Mouse (Mus musculus): ENCODE results near the gene Slc25a21. TPM values are rescaled to one million over a fixed set of nuclear protein-coding genes. Genes with fewer than 3 reads are reported as not detected.

Gene Slc25a21
- polyA plus RNA-seq, 1 experiment from 2014 or later: 3.2 TPM

DNA sequence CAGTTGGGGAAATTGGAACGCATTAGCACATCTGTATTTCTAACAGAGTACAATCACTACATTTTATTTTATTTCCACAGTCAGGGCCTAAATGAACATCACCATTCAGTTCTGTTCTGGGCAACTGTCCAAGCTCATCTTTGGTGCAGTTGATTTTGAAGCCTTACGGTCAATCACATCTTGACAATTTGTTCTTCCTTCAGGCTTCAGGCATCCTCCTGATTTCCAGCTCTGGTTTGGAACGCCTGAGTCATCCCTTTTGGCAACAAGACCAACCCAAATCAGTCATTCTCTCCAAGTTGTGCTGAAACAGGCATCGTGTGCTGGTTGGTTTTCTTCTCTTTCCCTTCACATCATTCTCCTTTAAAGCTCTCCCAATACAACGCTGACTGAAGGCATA, 416.1 kb downstream of the Slc25a21 start:
- Histone ChIP-seq H3K27me3 (replicated peaks) (no peaks in the 10 kb centered on the region), H3K9me3 (no peaks in the 10 kb centered on the region), H3K4me3 (replicated peaks) (no peak overlapping the region), H3K27ac (no peak overlapping the region), H3K9ac (no peak overlapping the region), H3K4me2 (no peak overlapping the region), H3K4me1 (no peaks in the 10 kb centered on the region), H3K36me3 (no peaks in the 10 kb centered on the region)
- ATAC-seq (ENCODE audit: insufficient read depth, low FRiP score, low read depth): no peak
- 62% methylated on average over 5 of the region's 5 CpGs for WGBS

DNA sequence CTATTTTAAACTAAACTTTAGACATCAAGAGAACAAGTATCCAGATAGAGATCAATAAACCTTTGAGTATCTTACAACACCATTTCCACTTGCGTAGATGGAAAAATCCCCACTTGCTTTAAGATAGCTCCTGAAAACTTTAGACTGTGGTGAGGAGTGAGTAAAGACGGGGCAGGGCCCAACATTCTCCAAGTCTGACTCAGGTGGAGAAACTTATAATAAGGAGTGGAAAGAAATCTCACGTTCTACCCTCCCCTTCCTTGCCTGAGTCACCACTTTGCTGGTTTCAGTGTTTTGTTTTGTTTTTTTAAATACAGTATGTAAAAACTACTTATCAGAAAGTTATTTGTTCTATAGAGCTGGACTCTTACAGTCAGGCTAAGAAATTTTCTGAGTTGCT, 417.7 kb downstream of the Slc25a21 start:
- no peaks in the 10 kb centered on the region for H3K36me3 ChIP-seq
- WGBS: 73% methylated on average over 3 of the region's 3 CpGs
- no peaks in the 10 kb centered on the region for H3K4me1 ChIP-seq
- H3K4me2 ChIP-seq: no peak overlapping the region
- H3K4me3 ChIP-seq (replicated peaks): no peak overlapping the region
- no peak overlapping the region for H3K27ac ChIP-seq
- H3K9me3 ChIP-seq: no peaks in the 10 kb centered on the region
- ATAC-seq (ENCODE audit: insufficient read depth, low FRiP score, low read depth): no peak
- H3K9ac ChIP-seq: no peak overlapping the region
- H3K27me3 ChIP-seq (replicated peaks): no peaks in the 10 kb centered on the region

DNA sequence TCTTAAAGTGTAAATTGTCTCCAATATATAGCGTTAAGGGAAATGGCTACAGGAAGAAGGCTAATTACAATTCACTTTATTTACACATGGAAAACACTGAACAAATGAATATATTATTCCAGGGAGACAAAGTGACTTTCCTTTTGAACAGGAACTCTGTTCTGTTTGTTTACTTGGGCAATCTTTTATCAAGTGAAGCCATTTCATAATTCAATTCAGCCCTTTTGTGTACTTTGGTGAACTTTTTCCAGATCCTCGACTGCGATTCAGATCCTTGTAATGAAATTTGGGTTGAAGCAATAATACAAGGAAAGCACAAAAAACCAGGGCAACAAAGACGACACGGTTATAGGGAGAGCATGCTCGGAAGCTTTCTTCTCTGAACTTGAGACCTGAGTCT, 423.3 kb downstream of the Slc25a21 start:
- H3K4me2 ChIP-seq: no peak overlapping the region
- ATAC-seq (ENCODE audit: insufficient read depth, low FRiP score, low read depth): no peak
- H3K36me3 ChIP-seq: no peaks in the 10 kb centered on the region
- no peaks in the 10 kb centered on the region for H3K4me1 ChIP-seq
- no peak overlapping the region for H3K9ac ChIP-seq
- WGBS: 65% methylated on average over 6 of the region's 6 CpGs
- H3K4me3 ChIP-seq (replicated peaks): no peak overlapping the region
- H3K27ac ChIP-seq: no peak overlapping the region
- no peaks in the 10 kb centered on the region for H3K27me3 ChIP-seq (replicated peaks)
- no peaks in the 10 kb centered on the region for H3K9me3 ChIP-seq

DNA sequence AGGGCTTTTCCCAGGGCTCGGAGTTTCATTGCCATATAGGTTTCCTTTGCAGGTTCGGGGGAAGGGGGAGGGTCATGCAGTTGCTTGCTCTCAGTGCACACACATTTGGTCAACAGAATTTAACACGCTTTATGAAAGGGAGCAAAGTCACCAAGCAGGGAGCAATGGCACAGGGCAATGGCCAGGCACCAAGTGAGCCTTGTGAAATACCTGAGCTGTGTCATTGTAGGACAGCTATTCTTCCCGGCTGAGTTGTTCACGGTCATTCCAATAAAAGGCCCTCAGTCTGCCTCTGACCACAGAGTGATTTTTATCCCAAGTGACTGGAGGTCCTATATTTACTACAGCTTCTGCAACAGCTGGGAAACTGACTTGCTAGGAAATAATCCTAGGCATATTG, 427.9 kb downstream of the Slc25a21 start:
- Histone ChIP-seq H3K4me1 (no peaks in the 10 kb centered on the region), H3K9me3 (no peaks in the 10 kb centered on the region), H3K27ac (no peak overlapping the region), H3K9ac (no peak overlapping the region), H3K4me3 (replicated peaks) (no peak overlapping the region), H3K4me2 (no peak overlapping the region), H3K27me3 (replicated peaks) (no peaks in the 10 kb centered on the region), H3K36me3 (no peaks in the 10 kb centered on the region)
- ATAC-seq (ENCODE audit: insufficient read depth, low FRiP score, low read depth): no peak
- WGBS: 80% methylated on average over 5 of the region's 5 CpGs

DNA sequence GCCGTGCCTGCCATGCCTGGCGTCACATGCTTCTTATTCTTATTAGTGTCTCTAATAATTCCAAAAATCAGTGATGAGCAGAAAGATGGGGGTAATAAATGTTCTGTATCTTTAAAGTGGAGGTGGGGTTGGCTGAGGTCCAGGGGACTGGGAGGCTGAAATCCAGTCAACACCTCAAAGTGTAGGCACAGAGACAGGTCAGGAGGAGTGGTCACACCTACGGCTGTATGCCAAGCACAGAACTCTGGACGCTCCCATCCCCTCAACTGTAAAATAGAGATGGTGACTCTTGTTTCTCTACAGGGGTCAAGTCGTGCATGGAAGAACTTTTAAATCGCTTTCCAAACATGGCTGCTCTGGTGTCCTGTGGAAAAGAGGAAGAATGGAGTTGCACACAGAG, 429.8 kb downstream of the Slc25a21 start:
- Histone ChIP-seq H3K36me3 (no peaks in the 10 kb centered on the region), H3K27me3 (replicated peaks) (no peaks in the 10 kb centered on the region), H3K27ac (no peak overlapping the region), H3K4me1 (no peaks in the 10 kb centered on the region), H3K4me2 (no peak overlapping the region), H3K4me3 (replicated peaks) (no peak overlapping the region), H3K9me3 (no peaks in the 10 kb centered on the region), H3K9ac (no peak overlapping the region)
- no peak for ATAC-seq (ENCODE audit: insufficient read depth, low FRiP score, low read depth)
- 85% methylated on average over 6 of the region's 6 CpGs for WGBS

DNA sequence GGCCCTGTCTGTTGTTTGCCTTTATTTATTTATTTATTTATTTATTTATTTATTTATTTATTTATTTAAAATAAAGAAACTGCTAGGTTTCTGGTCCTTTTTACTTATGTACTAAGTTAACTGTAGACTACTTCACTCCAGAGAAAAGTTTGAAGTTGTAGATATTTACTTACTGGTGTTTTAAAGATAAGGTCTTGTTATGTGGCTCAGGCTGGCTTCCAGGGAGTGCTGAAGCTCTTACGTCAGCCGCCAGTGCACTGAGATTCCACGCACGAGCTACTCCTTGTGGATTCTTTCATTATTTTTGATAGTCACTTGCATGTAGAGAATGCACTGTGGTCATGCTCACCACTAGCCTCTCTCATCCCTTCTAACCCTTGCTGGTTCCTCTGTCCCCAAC, 460.2 kb downstream of the Slc25a21 start:
- H3K27ac ChIP-seq: no peak overlapping the region
- no peaks in the 10 kb centered on the region for H3K9me3 ChIP-seq
- H3K36me3 ChIP-seq: no peaks in the 10 kb centered on the region
- no peak overlapping the region for H3K9ac ChIP-seq
- H3K4me3 ChIP-seq (replicated peaks): no peak overlapping the region
- no peak overlapping the region for H3K4me2 ChIP-seq
- no peaks in the 10 kb centered on the region for H3K4me1 ChIP-seq
- WGBS: 76% methylated on average over 4 of the region's 4 CpGs
- ATAC-seq (ENCODE audit: insufficient read depth, low FRiP score, low read depth): no peak
- H3K27me3 ChIP-seq (replicated peaks): no peaks in the 10 kb centered on the region

DNA sequence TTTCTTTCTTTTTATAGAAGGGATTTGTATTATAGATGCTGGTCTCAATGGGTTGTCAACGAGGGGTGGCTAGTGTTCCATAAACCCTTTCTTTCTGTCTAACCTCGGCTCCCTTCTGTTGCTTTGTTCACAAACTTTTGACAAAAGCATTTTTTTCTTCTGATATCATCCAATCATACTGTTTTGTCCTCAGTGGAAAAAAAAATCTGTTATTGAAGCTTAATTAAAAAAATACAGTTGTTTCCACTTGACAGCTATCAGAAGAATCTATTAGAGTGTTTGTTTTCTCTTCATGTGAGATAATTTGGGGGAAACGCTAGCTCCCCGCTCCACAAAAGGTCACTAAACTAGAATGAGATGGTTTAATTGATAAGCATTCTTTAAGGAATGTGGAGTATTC, 469.6 kb downstream of the Slc25a21 start:
- H3K9ac ChIP-seq: no peak overlapping the region
- no peaks in the 10 kb centered on the region for H3K9me3 ChIP-seq
- H3K27ac ChIP-seq: no peak overlapping the region
- no peaks in the 10 kb centered on the region for H3K36me3 ChIP-seq
- no peak for ATAC-seq (ENCODE audit: insufficient read depth, low FRiP score, low read depth)
- no peak overlapping the region for H3K4me3 ChIP-seq (replicated peaks)
- no peak overlapping the region for H3K4me2 ChIP-seq
- H3K27me3 ChIP-seq (replicated peaks): no peaks in the 10 kb centered on the region
- H3K4me1 ChIP-seq: no peaks in the 10 kb centered on the region
- WGBS: 54% methylated on average over 4 of the region's 4 CpGs

DNA sequence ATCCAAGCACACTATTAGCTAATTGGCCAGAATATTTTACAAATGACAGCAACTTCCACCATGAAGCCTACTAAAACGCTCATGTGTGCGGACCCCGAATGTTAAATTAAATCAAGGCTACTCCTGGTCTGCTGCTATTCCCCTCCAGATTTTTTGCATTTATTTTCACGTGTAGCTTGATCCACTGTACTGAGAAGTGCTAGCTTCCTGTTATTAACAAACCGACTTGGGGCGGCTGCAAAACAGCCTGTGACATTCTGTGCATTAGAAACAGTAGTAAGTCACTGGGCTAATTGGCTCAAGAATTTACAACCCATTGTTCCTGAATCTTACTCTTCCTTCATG, 478.6 kb downstream of the Slc25a21 start:
- no peak overlapping the region for H3K4me2 ChIP-seq
- ATAC-seq (ENCODE audit: insufficient read depth, low FRiP score, low read depth): no peak
- H3K4me3 ChIP-seq (replicated peaks): no peak overlapping the region
- H3K9ac ChIP-seq: no peak overlapping the region
- H3K27ac ChIP-seq: no peak overlapping the region
- no peaks in the 10 kb centered on the region for H3K4me1 ChIP-seq
- 40% methylated on average over 6 of the region's 6 CpGs for WGBS
- H3K36me3 ChIP-seq: no peaks in the 10 kb centered on the region
- no peaks in the 10 kb centered on the region for H3K9me3 ChIP-seq
- no peaks in the 10 kb centered on the region; the same call in 1 of the 2 replicates for H3K27me3 ChIP-seq (replicated peaks)

DNA sequence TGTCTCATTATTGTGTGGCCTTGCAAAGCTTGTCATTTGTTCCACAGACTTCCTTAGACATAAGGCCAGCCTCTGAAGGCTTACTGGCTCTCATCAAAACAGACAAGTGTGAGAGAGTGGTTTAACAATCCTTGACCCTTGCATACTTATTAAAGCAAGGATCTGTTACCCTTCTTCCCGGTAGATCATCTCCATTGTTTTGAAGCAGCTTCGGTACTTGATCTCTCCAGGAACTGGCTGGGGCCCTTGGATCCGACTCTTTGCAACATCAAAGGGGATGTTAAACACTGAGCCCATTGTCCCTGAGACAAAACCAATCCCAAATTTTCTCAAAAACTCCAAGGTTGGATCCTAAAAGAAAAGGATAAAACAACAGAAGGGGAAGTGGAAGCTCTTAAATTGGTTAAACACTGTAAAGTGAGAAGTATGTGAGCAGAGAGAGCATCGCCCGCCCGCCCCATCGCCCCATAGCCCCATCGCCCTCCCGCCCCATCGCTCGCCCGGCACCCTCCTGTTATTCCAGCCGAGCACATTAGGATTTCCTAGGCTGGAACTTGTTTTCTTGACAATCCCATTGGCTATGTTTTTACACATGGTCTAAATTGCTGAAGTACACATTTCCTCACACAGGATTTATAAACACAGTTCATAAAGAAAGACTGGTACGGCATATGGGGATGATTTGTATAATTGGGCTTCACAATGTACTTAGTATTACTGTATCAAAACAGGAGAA, 479.1 kb downstream of the Slc25a21 start:
- Histone ChIP-seq H3K36me3 (no peaks in the 10 kb centered on the region), H3K27me3 (replicated peaks) (no peaks in the 10 kb centered on the region; the same call in 1 of the 2 replicates), H3K9me3 (no peaks in the 10 kb centered on the region), H3K27ac (no peak overlapping the region), H3K4me1 (no peaks in the 10 kb centered on the region), H3K9ac (no peak overlapping the region), H3K4me3 (replicated peaks) (no peak overlapping the region), H3K4me2 (no peak overlapping the region)
- no peak for ATAC-seq (ENCODE audit: insufficient read depth, low FRiP score, low read depth)
- WGBS: 30% methylated on average over 14 of the region's 14 CpGs

DNA sequence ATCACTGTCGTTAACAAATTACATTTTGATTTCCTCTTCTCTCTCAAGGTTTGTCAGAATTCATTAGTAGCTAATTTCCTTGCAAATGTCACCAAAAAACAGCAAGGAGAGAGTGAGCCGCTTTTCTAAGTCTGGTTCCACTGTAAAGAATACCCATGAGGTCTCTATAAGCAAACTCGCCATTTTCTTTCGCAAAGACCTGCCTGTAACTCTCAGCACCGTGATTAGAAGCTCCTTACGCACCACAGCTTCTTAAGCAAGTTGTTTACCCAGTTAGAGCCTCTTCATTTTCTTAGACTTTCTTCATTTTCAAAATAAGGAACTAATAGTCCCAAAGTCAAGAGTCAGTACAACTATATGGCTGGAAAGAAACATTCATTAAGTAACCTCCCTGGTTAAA, 496.3 kb downstream of the Slc25a21 start:
- Histone ChIP-seq H3K27me3 (replicated peaks) (peaks cover 46% of the 10 kb centered on the region), H3K4me1 (peaks cover 13% of the 10 kb centered on the region), H3K4me2 (no peak overlapping the region), H3K36me3 (no peaks in the 10 kb centered on the region), H3K9ac (no peak overlapping the region), H3K4me3 (replicated peaks) (no peak overlapping the region), H3K9me3 (no peaks in the 10 kb centered on the region), H3K27ac (no peak overlapping the region)
- WGBS: 23% methylated on average over 6 of the region's 6 CpGs
- ATAC-seq (ENCODE audit: insufficient read depth, low FRiP score, low read depth): no peak

DNA sequence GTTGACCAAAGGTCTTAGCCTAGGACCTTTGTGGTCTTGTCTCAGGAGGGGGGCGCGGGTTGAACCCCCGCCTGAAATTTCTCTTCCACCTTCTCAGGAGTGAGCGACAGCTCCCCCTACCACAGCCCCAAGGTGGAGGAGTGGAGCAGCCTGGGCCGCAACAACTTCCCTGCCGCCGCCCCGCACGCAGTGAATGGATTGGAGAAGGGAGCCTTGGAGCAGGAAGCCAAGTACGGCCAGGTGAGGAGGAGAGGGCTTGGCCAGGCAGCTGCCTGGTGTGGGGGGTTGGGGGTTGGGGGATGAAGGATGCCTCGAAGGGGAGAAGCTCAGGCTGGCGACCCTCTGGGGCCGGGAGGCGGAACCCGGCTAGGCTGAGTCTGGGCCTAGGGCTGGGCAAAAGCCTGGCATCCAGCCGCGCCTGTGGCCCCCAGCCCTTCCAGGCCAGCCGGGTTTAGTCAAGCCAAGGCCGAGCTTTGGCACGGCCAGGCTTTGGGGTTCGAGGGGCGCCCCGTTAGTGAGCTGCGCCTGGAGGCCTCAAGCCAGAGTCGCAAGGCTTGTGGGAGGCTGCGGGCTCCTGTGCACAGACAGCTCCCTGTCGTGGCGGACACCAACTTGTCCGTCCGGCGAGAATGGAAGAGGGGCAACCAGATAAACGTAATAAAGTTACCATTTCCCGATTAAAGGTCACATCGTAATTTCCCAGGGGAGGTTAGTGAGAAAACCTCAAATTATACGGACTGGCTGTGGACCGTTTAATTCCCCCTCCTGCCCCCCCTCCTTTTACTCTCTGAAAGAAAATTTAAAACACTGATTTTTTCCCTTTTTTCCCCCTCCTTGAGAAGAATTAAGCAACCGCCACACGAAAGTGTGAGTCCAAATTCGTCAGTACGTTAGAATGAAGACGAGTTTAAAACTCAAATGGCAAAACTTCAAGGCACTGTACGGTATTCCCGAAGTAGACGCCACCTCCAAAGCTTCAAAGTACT, 497.1 kb downstream of the Slc25a21 start:
- Histone ChIP-seq H3K36me3 (no peaks in the 10 kb centered on the region), H3K4me3 (replicated peaks) (no peak overlapping the region), H3K9me3 (no peaks in the 10 kb centered on the region), H3K27me3 (replicated peaks) (peaks cover 53% of the 10 kb centered on the region), H3K27ac (no peak overlapping the region), H3K4me2 (no peak overlapping the region), H3K4me1 (peaks cover 20% of the 10 kb centered on the region), H3K9ac (no peak overlapping the region)
- ATAC-seq (ENCODE audit: insufficient read depth, low FRiP score, low read depth): no peak
- WGBS: 13% methylated on average over 44 of the region's 44 CpGs

DNA sequence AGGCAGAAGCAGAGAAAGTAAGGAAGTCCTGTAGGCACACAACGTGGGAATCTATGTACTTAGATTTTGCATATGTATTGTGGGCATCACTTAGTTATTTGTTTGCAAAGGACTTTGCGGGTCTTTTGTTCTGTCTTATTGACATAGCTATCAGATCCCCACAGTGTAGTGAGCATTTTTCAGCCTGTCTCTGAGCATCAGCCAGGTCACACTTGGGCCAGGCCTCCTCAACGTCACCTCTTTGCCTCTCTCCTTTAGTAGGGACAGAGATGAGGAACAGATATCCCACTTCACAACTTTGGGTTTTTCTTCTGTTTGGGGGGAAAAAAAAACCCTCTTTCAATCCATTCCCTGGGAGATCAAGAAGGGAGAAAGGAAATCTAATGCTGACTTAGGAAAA, 497.9 kb downstream of the Slc25a21 start:
- ATAC-seq (ENCODE audit: insufficient read depth, low FRiP score, low read depth): no peak
- Histone ChIP-seq H3K27me3 (replicated peaks) (peaks cover 62% of the 10 kb centered on the region), H3K36me3 (no peaks in the 10 kb centered on the region), H3K9ac (no peak overlapping the region), H3K4me1 (peaks cover 20% of the 10 kb centered on the region), H3K27ac (no peak overlapping the region), H3K4me3 (replicated peaks) (no peak overlapping the region), H3K9me3 (no peaks in the 10 kb centered on the region), H3K4me2 (no peak overlapping the region)
- WGBS: 20% methylated on average over 3 of the region's 3 CpGs
